Mouse (Mus musculus) C2C12 (cell line): Measurements from ENCODE around the gene Rabl6.

Source experiments
- CEBPB ChIP-seq: IDR thresholded peaks from one replicate; pipeline ENCODE4 v1.6.1; 2011; ENCODE audit warnings: low read depth, mild to moderate bottlenecking, control low read depth, moderate library complexity
- CTCF ChIP-seq: IDR thresholded peaks from one replicate; pipeline ENCODE4 v1.5.1; 2011; ENCODE audit not compliant: control insufficient read depth, insufficient read depth, insufficient read length
- FOSL1 ChIP-seq: IDR thresholded peaks from one replicate; pipeline ENCODE4 v1.8.0; 2011; ENCODE audit warnings: mild to moderate bottlenecking, low read length; ENCODE audit not compliant: poor library complexity, insufficient read depth, severe bottlenecking
- MAX ChIP-seq: IDR thresholded peaks from one replicate; pipeline ENCODE4 v1.6.1; 2011; ENCODE audit warnings: mild to moderate bottlenecking, control low read depth
- MYOD1 ChIP-seq: IDR thresholded peaks from one replicate; pipeline ENCODE4 v1.6.1; 2011; ENCODE audit warnings: low read depth; ENCODE audit not compliant: control insufficient read depth, insufficient read length

DNA sequence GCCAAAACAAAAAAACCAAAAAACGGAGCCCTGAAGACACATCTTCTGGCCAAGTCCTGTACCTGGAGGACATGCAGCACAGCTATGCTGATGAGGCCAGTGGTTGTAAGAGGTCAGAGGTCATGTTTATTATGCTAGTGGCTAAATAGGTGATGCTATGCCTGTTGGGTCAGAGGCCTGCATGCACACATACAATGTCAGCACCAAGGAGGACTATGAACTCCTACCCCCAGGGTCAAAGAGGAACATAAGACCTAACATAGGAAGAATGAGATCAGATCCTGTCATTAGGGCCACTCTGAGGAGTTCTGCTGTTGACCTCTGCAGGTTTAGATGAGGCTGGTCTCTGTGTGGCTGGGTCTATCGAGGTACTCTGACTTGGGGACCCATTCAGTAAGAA is 8.3 kb downstream of the Rabl6 start:
- no peak for TF ChIP-seq CTCF
- TF ChIP-seq FOSL1: no peak
- TF ChIP-seq MAX: no peak
- no peak for TF ChIP-seq MYOD1
- TF ChIP-seq CEBPB: no peak
